ENCODE assay signal across 21 mouse cellular contexts in genomic region chr4:139464163-139464562, GRCm38 (mm10).
DNase-seq lines count a peak whose midpoint lies in the region; ATAC-seq and TF ChIP-seq lines count a peak whose summit lies in the region.
"Had no signal": no experiment of that assay in that cellular context is flagged by ENCODE, and none has a peak within 500 bp of the region (broad histone marks: within the 10 kb centered on the region; RNA-seq: fewer than 3 reads in every experiment).

No protein-coding gene starts in this region.

- WGBS in cerebellum, adult 2 months, result 82% methylated on average over 12 of the region's 12 CpGs
- 91% methylated on average over 12 of the region's 12 CpGs for WGBS in intestine, postnatal 0 days
- WGBS in intestine, embryonic 15.5 days, result 92% methylated on average over 12 of the region's 12 CpGs

- no peak overlapping the region for H3K9ac ChIP-seq in intestine, postnatal 0 days (ENCODE audit: low read depth, low read length)
- H3K9ac ChIP-seq in intestine, embryonic 15.5 days, result no peak overlapping the region
- H3K9ac ChIP-seq: embryonic facial prominence, embryonic 12.5 days; forebrain, embryonic 13.5 days; forebrain, embryonic 15.5 days; forebrain, postnatal 0 days had no signal

- no peak for TF ChIP-seq POLR2A in cerebellum, adult 2 months (IDR thresholded peaks at IDR 0.05; ENCODE audit: borderline replicate concordance, insufficient read depth, low read length)

- H3K4me2 ChIP-seq in intestine, postnatal 0 days (replicated peaks; ENCODE audit: low read depth), result no peak overlapping the region
- no peak overlapping the region for H3K4me2 ChIP-seq in intestine, embryonic 15.5 days (replicated peaks)
- H3K4me2 ChIP-seq: embryonic facial prominence, embryonic 12.5 days; forebrain, embryonic 13.5 days; forebrain, embryonic 15.5 days had no signal

- no peak for DNase-seq in cerebellum, adult 2 months
- no peak for DNase-seq in cerebellum, postnatal 4 days (ENCODE audit: low spot score in 2 of 2)
- DNase-seq in right cerebral cortex, adult 18-20 months, result peak; percentile 49
- no peak for DNase-seq in right cerebral cortex, postnatal 36 days (ENCODE audit: low spot score in 2 of 2)
- peak; percentile 65 for DNase-seq in brain, adult 2 months (ENCODE audit: low read depth, low spot score)
- DNase-seq: adrenal gland, adult 2 months; adrenal gland, postnatal 10 days; adrenal gland, postnatal 25 days; B cell, adult 2 months; cerebellum, adult 11-12 months; cerebellum, adult 8-10 months; cerebellum, adult 9-11 months; cerebellum, postnatal 14 days; cerebellum, postnatal 36 days; forebrain, postnatal 0 days had no signal

- TF ChIP-seq CTCF in cerebellum, adult 2 months (IDR thresholded peaks at IDR 0.05; ENCODE audit: borderline replicate concordance, insufficient read depth, low read depth, low read length), result no peak
- TF ChIP-seq CTCF in intestine, postnatal 0 days (IDR thresholded peaks at IDR 0.05; ENCODE audit: low read depth), result no peak

- peaks cover 96% of the 10 kb centered on the region for H3K36me3 ChIP-seq in intestine, postnatal 0 days (ENCODE audit: control insufficient read depth, insufficient read depth)
- H3K36me3 ChIP-seq in intestine, embryonic 15.5 days, result peaks cover 80% of the 10 kb centered on the region

- H3K27ac ChIP-seq in cerebellum, adult 2 months (ENCODE audit: insufficient read depth, low read length), result 0 out of 2 replicates have a peak overlapping the region, but pooled peaks have one; percentile 11
- H3K27ac ChIP-seq in intestine, postnatal 0 days (ENCODE audit: low read depth, low read length), result 0 out of 2 replicates have a peak overlapping the region, but pooled peaks have one; percentile 4
- no peak overlapping the region for H3K27ac ChIP-seq in intestine, embryonic 15.5 days
- H3K27ac ChIP-seq: embryonic facial prominence, embryonic 10.5 days; embryonic facial prominence, embryonic 12.5 days; forebrain, embryonic 13.5 days; forebrain, embryonic 15.5 days had no signal

- no peaks in the 10 kb centered on the region for H3K9me3 ChIP-seq in intestine, postnatal 0 days (ENCODE audit: control insufficient read depth)
- no peaks in the 10 kb centered on the region for H3K9me3 ChIP-seq in intestine, embryonic 15.5 days
- H3K9me3 ChIP-seq: embryonic facial prominence, embryonic 10.5 days; embryonic facial prominence, embryonic 12.5 days; forebrain, embryonic 13.5 days; forebrain, embryonic 15.5 days had no signal

- peaks cover 20% of the 10 kb centered on the region for H3K4me1 ChIP-seq in cerebellum, adult 2 months (ENCODE audit: control insufficient read depth, insufficient read depth, low read length)
- no peaks in the 10 kb centered on the region for H3K4me1 ChIP-seq in intestine, postnatal 0 days (replicated peaks; ENCODE audit: control insufficient read depth, insufficient read depth, low read length)
- H3K4me1 ChIP-seq in intestine, embryonic 15.5 days (replicated peaks), result no peaks in the 10 kb centered on the region
- H3K4me1 ChIP-seq: embryonic facial prominence, embryonic 10.5 days; embryonic facial prominence, embryonic 12.5 days; forebrain, embryonic 13.5 days; forebrain, embryonic 15.5 days had no signal

- ATAC-seq in intestine, postnatal 0 days, result no peak
- ATAC-seq in intestine, embryonic 15.5 days, result no peak
- ATAC-seq: forebrain, embryonic 13.5 days; forebrain, embryonic 15.5 days; forebrain, postnatal 0 days had no signal

- H3K27me3 ChIP-seq in cerebellum, adult 2 months (ENCODE audit: control insufficient read depth, insufficient read depth, low read length), result no peaks in the 10 kb centered on the region
- no peaks in the 10 kb centered on the region for H3K27me3 ChIP-seq in intestine, postnatal 0 days (replicated peaks; ENCODE audit: control insufficient read depth, insufficient read depth, low read length)
- no peaks in the 10 kb centered on the region for H3K27me3 ChIP-seq in intestine, embryonic 15.5 days (replicated peaks)
- H3K27me3 ChIP-seq: embryonic facial prominence, embryonic 12.5 days; forebrain, embryonic 13.5 days; forebrain, embryonic 15.5 days had no signal

- H3K4me3 ChIP-seq in cerebellum, adult 2 months (replicated peaks; ENCODE audit: insufficient read depth, low read depth, low read length), result no peak overlapping the region
- H3K4me3 ChIP-seq in intestine, postnatal 0 days (ENCODE audit: low read depth, low read length), result no peak overlapping the region
- H3K4me3 ChIP-seq in intestine, embryonic 15.5 days (replicated peaks), result no peak overlapping the region
- H3K4me3 ChIP-seq: embryonic facial prominence, embryonic 10.5 days; embryonic facial prominence, embryonic 12.5 days; forebrain, embryonic 13.5 days; forebrain, embryonic 15.5 days had no signal

Comparison
In these comparisons a context has a peak if more than half of its experiments do, and no peak if none do; other contexts are left out.
1. DNase-seq: peak in right cerebral cortex, adult 18-20 months (single experiment) and brain, adult 2 months (single experiment); none in cerebellum, adult 2 months (0 of 2), cerebellum, postnatal 4 days (0 of 2) and right cerebral cortex, postnatal 36 days (0 of 2).